Mouse (Mus musculus): Measurements from ENCODE around the gene Sun2.

The Sun2 gene

GRCm38 (mm10) chr15:79755176-79755575 is 12.8 kb upstream of the Sun2 start:
- no peak for DNase-seq

- DNase-seq = peak; percentile 85
Measured at GRCm38 (mm10) chr15:79753873-79754272, 11.5 kb upstream of the Sun2 start.

- DNase-seq = peak; percentile 91
Measured at GRCm38 (mm10) chr15:79753420-79753752, 11.1 kb upstream of the Sun2 start.

- peak; percentile 97 for DNase-seq
Measured at GRCm38 (mm10) chr15:79752742-79753419, 10.5 kb upstream of the Sun2 start.

GRCm38 (mm10) chr15:79751772-79752171 is 9.4 kb upstream of the Sun2 start:
- DNase-seq = no peak

GRCm38 (mm10) chr15:79750266-79750665 is 7.9 kb upstream of the Sun2 start:
- peak; percentile 93 for DNase-seq

- peak; percentile 90 for DNase-seq
Measured at GRCm38 (mm10) chr15:79749162-79749561, 6.8 kb upstream of the Sun2 start.

- no peak for DNase-seq
Measured at GRCm38 (mm10) chr15:79747998-79748397, 5.7 kb upstream of the Sun2 start.

- DNase-seq = no peak
Measured at GRCm38 (mm10) chr15:79745883-79746282, 3.5 kb upstream of the Sun2 start.

GRCm38 (mm10) chr15:79745312-79745711 is 3.0 kb upstream of the Sun2 start:
- DNase-seq = no peak

- DNase-seq = no peak
Measured at GRCm38 (mm10) chr15:79744742-79745141, 2.4 kb upstream of the Sun2 start.

- DNase-seq = no peak
Measured at GRCm38 (mm10) chr15:79744001-79744400, 1.7 kb upstream of the Sun2 start.

- DNase-seq = no peak
Measured at GRCm38 (mm10) chr15:79742706-79743023, 329 bp upstream of the Sun2 start.

- peak; percentile 96 for DNase-seq
Measured at GRCm38 (mm10) chr15:79741173-79741858, 1.0 kb downstream of the Sun2 start.

GRCm38 (mm10) chr15:79740739-79741138 is 1.6 kb downstream of the Sun2 start:
- no peak for DNase-seq

GRCm38 (mm10) chr15:79734311-79734710 is 8.0 kb downstream of the Sun2 start:
- peak; percentile 93 for DNase-seq

GRCm38 (mm10) chr15:79733640-79734039 is 8.7 kb downstream of the Sun2 start:
- no peak for DNase-seq

- no peak for DNase-seq
Measured at GRCm38 (mm10) chr15:79733192-79733591, 9.1 kb downstream of the Sun2 start.

- DNase-seq = no peak
Measured at GRCm38 (mm10) chr15:79731554-79731953, 10.8 kb downstream of the Sun2 start.

- DNase-seq = no peak
Measured at GRCm38 (mm10) chr15:79728731-79729388, 13.5 kb downstream of the Sun2 start.

- DNase-seq = no peak
Measured at GRCm38 (mm10) chr15:79728311-79728710, 14.0 kb downstream of the Sun2 start.

GRCm38 (mm10) chr15:79727840-79728239 is 14.5 kb downstream of the Sun2 start:
- DNase-seq = no peak

- peak; percentile 91 for DNase-seq
Measured at GRCm38 (mm10) chr15:79725190-79725789, 17.0 kb downstream of the Sun2 start.

GRCm38 (mm10) chr15:79723439-79723838 is 18.9 kb downstream of the Sun2 start:
- peak; percentile 94 for DNase-seq

Measured in heart, adult 11 months (tissue).